Mouse (Mus musculus) cortical plate, adult 2 months (tissue): ENCODE measurements around the gene Hoxb7. TPM values are rescaled to one million over a fixed set of nuclear protein-coding genes. Genes with fewer than 3 reads are reported as not detected.

ENCODE experiments used
- H3K27ac ChIP-seq: fragments of 200-500 bp; 2 replicates; pipeline ENCODE4 v1.5.1; 2012; ENCODE audit warnings: low read length, control low read depth, inconsistent platforms; ENCODE audit not compliant: insufficient read depth
- H3K4me1 ChIP-seq: fragments of 200-500 bp; 2 replicates; pipeline ENCODE4 v1.6.1; 2011; ENCODE audit warnings: low read length; ENCODE audit not compliant: control insufficient read depth, insufficient read depth
- H3K4me3 ChIP-seq: fragments of 200-500 bp; 2 replicates; pipeline ENCODE4 v1.5.1; 2011; ENCODE audit warnings: mild to moderate bottlenecking, low read length, control low read depth; ENCODE audit not compliant: insufficient read depth
- CTCF ChIP-seq: fragments of 200-500 bp; IDR thresholded peaks from 2 replicates; pipeline ENCODE4 v1.5.1; 2011; ENCODE audit warnings: mild to moderate bottlenecking, control low read depth, low read length; ENCODE audit not compliant: insufficient read depth; ENCODE audit errors: extremely low read depth
- POLR2A ChIP-seq: fragments of 200-500 bp; IDR thresholded peaks from 2 replicates; pipeline ENCODE4 v1.6.1; 2011; ENCODE audit warnings: mild to moderate bottlenecking, low read length, control low read depth; ENCODE audit not compliant: insufficient read depth; ENCODE audit errors: extremely low read depth
- polyA plus RNA-seq: library from polyadenylated mRNA; depleted of rRNA; stranded (reverse); fragments of >200 nt; gene quantifications from 2 replicates; pipeline ENCODE4 v1.2.3, GENCODE M21; 2012

Hoxb7 gene
- polyA plus RNA-seq, 1 experiment: not detected

GRCm38 (mm10) chr11:96278773-96279172 is 7.7 kb upstream of the Hoxb7 start:
- Histone ChIP-seq H3K27ac (no peak overlapping the region), H3K4me3 (no peak overlapping the region), H3K4me1 (no peaks in the 10 kb centered on the region)
- peak; percentile 85 for TF ChIP-seq CTCF
- no peak for TF ChIP-seq POLR2A

GRCm38 (mm10) chr11:96279421-96280233 is 6.8 kb upstream of the Hoxb7 start:
- TF ChIP-seq POLR2A: no peak
- no peak for TF ChIP-seq CTCF
- Histone ChIP-seq H3K4me1 (no peaks in the 10 kb centered on the region), H3K27ac (no peak overlapping the region), H3K4me3 (no peak overlapping the region)

- no peak for TF ChIP-seq CTCF
- no peak for TF ChIP-seq POLR2A
- Histone ChIP-seq H3K27ac (no peak overlapping the region), H3K4me1 (no peaks in the 10 kb centered on the region), H3K4me3 (no peak overlapping the region)
These were observed 5.7 kb upstream of the Hoxb7 start for GRCm38 (mm10) chr11:96280399-96281378.

GRCm38 (mm10) chr11:96281396-96281795 is 5.0 kb upstream of the Hoxb7 start:
- TF ChIP-seq POLR2A (no peak), CTCF (no peak)
- no peak overlapping the region for H3K27ac ChIP-seq
- no peaks in the 10 kb centered on the region for H3K4me1 ChIP-seq
- H3K4me3 ChIP-seq: no peak overlapping the region

GRCm38 (mm10) chr11:96281855-96282570 is 4.4 kb upstream of the Hoxb7 start, which contains the start of gene Hoxb8:
TSS of gene Hoxb8 (plus strand) at chr11:96281905.
- no peak within 1 kb of the TSS for H3K4me3 ChIP-seq
- no peaks in the 10 kb centered on the region for H3K4me1 ChIP-seq
- no peak for TF ChIP-seq POLR2A
- TF ChIP-seq CTCF: no peak
- no peak within 1 kb of the TSS for H3K27ac ChIP-seq

- no peaks in the 10 kb centered on the region for H3K4me1 ChIP-seq
- TF ChIP-seq POLR2A (no peak), CTCF (no peak)
- H3K4me3 ChIP-seq: no peak overlapping the region
- H3K27ac ChIP-seq: no peak overlapping the region
These were observed 3.5 kb upstream of the Hoxb7 start for GRCm38 (mm10) chr11:96282795-96283430.

GRCm38 (mm10) chr11:96284041-96284749 is 2.2 kb upstream of the Hoxb7 start:
- Histone ChIP-seq H3K4me3 (no peak overlapping the region), H3K4me1 (no peaks in the 10 kb centered on the region), H3K27ac (no peak overlapping the region)
- no peak for TF ChIP-seq CTCF
- TF ChIP-seq POLR2A: no peak

- H3K4me1 ChIP-seq: no peaks in the 10 kb centered on the region
- H3K4me3 ChIP-seq: no peak overlapping the region
- H3K27ac ChIP-seq: no peak overlapping the region
- TF ChIP-seq POLR2A (no peak), CTCF (no peak)
These were observed 1.4 kb upstream of the Hoxb7 start for GRCm38 (mm10) chr11:96284774-96285734.
